In the genomic region with DNA sequence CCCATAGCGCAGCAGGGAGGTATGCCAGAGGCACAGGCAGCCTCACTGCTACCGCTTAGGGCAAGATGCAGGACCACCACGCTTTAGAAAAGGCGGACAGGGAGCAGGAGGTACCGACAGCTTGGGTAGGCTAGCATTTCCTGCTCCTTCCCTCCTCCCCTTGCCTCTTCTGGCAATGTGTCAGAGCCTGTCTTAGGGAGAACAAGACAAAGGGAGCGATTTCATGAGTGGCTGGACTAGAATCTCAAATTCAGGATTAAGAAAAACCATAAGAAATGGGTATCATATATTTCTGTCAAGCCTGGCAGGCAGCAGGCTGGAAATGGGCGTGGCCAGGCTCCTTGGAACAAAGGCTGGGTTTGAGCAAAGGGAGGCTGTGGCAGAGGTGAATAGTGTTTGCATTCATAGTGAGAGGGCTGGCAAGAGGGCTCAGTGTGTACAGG, we compare ENCODE assay signal across 7 mouse cellular contexts. TPM values are rescaled to one million over a fixed set of nuclear protein-coding genes. Genes with fewer than 3 reads are reported as not detected.
DNase-seq lines count a peak whose midpoint lies in the region; ATAC-seq and TF ChIP-seq lines count a peak whose summit lies in the region.

No protein-coding gene starts in this region.

- no peaks in the 10 kb centered on the region for H3K27me3 ChIP-seq in E14TG2a.4 (ENCODE audit: insufficient read depth, low read length)
- no peaks in the 10 kb centered on the region for H3K27me3 ChIP-seq in forebrain, embryonic 11.5 days (ENCODE audit: control insufficient read depth, insufficient read depth, low read length)
- H3K27me3 ChIP-seq in hindbrain, postnatal 0 days (ENCODE audit: insufficient read depth, low read length): no peaks in the 10 kb centered on the region
- H3K27me3 ChIP-seq in stomach, embryonic 14.5 days (ENCODE audit: control insufficient read depth, insufficient read depth, low read length): no peaks in the 10 kb centered on the region

- peaks cover 62% of the 10 kb centered on the region for H3K4me1 ChIP-seq in E14TG2a.4 (replicated peaks; ENCODE audit: low read depth, low read length)
- peaks cover 18% of the 10 kb centered on the region for H3K4me1 ChIP-seq in forebrain, embryonic 11.5 days (replicated peaks; ENCODE audit: control insufficient read depth, insufficient read depth, low read length)
- peaks cover 24% of the 10 kb centered on the region for H3K4me1 ChIP-seq in hindbrain, postnatal 0 days (ENCODE audit: insufficient read depth, low read length)
- peaks cover 22% of the 10 kb centered on the region for H3K4me1 ChIP-seq in stomach, embryonic 14.5 days (ENCODE audit: control insufficient read depth, insufficient read depth, low read length)

- no peak for DNase-seq in forebrain, embryonic 11.5 days (ENCODE audit: low spot score)
- DNase-seq in hindbrain, postnatal 0 days (ENCODE audit: low spot score): peak; percentile 78
- DNase-seq in spleen, postnatal 36 days (ENCODE audit: low spot score in 2 of 2): no peak
- DNase-seq in kidney, adult 18-20 months: no peak

- no peak overlapping the region for H3K9ac ChIP-seq in forebrain, embryonic 11.5 days (ENCODE audit: low read length)
- peak overlapping the region; percentile 35; the same call in 1 of the 2 replicates for H3K9ac ChIP-seq in hindbrain, postnatal 0 days (replicated peaks; ENCODE audit: low read length)
- no peak overlapping the region for H3K9ac ChIP-seq in stomach, embryonic 14.5 days (replicated peaks; ENCODE audit: low read depth, low read length)

- peaks cover 3% of the 10 kb centered on the region; the same call in 1 of the 2 replicates for H3K9me3 ChIP-seq in E14TG2a.4 (ENCODE audit: low read length)
- H3K9me3 ChIP-seq in forebrain, embryonic 11.5 days (ENCODE audit: control insufficient read depth, low read length): no peaks in the 10 kb centered on the region; the same call in 1 of the 2 replicates
- no peaks in the 10 kb centered on the region for H3K9me3 ChIP-seq in hindbrain, postnatal 0 days (ENCODE audit: low read length)
- no peaks in the 10 kb centered on the region for H3K9me3 ChIP-seq in stomach, embryonic 14.5 days (ENCODE audit: control insufficient read depth, low read depth, low read length)

- no peak for TF ChIP-seq CTCF in E14TG2a.4 (conservative IDR thresholded peaks at IDR 0.05; ENCODE audit: low read length)
- TF ChIP-seq CTCF in hindbrain, postnatal 0 days (IDR thresholded peaks at IDR 0.05; ENCODE audit: low read depth): no peak

- 36% methylated on average over 7 of the region's 7 CpGs for WGBS in forebrain, embryonic 11.5 days
- WGBS in hindbrain, postnatal 0 days: 12% methylated on average over 7 of the region's 7 CpGs
- 28% methylated on average over 7 of the region's 7 CpGs for WGBS in stomach, embryonic 14.5 days

- H3K36me3 ChIP-seq in E14TG2a.4 (ENCODE audit: insufficient read depth, low read length): peaks cover 5% of the 10 kb centered on the region; the same call in 1 of the 2 replicates
- H3K36me3 ChIP-seq in forebrain, embryonic 11.5 days (ENCODE audit: control insufficient read depth, insufficient read depth, low read length): no peaks in the 10 kb centered on the region
- no peaks in the 10 kb centered on the region for H3K36me3 ChIP-seq in hindbrain, postnatal 0 days (ENCODE audit: insufficient read depth, low read length)
- H3K36me3 ChIP-seq in stomach, embryonic 14.5 days (ENCODE audit: control insufficient read depth, insufficient read depth, low read length): no peaks in the 10 kb centered on the region

- peak overlapping the region; percentile 8; the same call in 1 of the 2 replicates for H3K27ac ChIP-seq in forebrain, embryonic 11.5 days (ENCODE audit: low read depth, low read length)
- H3K27ac ChIP-seq in hindbrain, postnatal 0 days: peak overlapping the region; percentile 88
- peak overlapping the region; percentile 71; the same call in 1 of the 2 replicates for H3K27ac ChIP-seq in stomach, embryonic 14.5 days (ENCODE audit: low read length)

- no peak overlapping the region for H3K4me2 ChIP-seq in forebrain, embryonic 11.5 days (ENCODE audit: low read depth, low read length, severe bottlenecking)
- peak overlapping the region; percentile 33 for H3K4me2 ChIP-seq in hindbrain, postnatal 0 days (ENCODE audit: low read depth, low read length)
- H3K4me2 ChIP-seq in stomach, embryonic 14.5 days (replicated peaks; ENCODE audit: low read depth, low read length): no peak overlapping the region

- ATAC-seq in CD4-positive, CD25-positive, alpha-beta regulatory T cell, adult 4 months: peak; percentile 36
- peak; percentile 34; the same call in 1 of the 2 replicates for ATAC-seq in forebrain, embryonic 11.5 days (replicated peaks; ENCODE audit: low FRiP score)
- peak; percentile 38; the same call in 1 of the 2 replicates for ATAC-seq in hindbrain, postnatal 0 days
- ATAC-seq in stomach, embryonic 14.5 days (ENCODE audit: insufficient number of reproducible peaks, insufficient read depth, low FRiP score, low read depth): no peak

- peak overlapping the region; percentile 54 for H3K4me3 ChIP-seq in E14TG2a.4 (replicated peaks; ENCODE audit: low read length)
- no peak overlapping the region for H3K4me3 ChIP-seq in forebrain, embryonic 11.5 days (ENCODE audit: low read depth, low read length)
- H3K4me3 ChIP-seq in hindbrain, postnatal 0 days (ENCODE audit: low read length): no peak overlapping the region
- no peak overlapping the region for H3K4me3 ChIP-seq in stomach, embryonic 14.5 days (ENCODE audit: low read depth, low read length)

RNA-seq across cellular contexts. Expression of a gene that starts 23.3 kb away (rescaled TPM):
- polyA plus RNA-seq in CD4-positive, CD25-positive, alpha-beta regulatory T cell, adult 4 months (2017; shearing (Covaris generic)): 1 to 10 TPM; 4.4 to 5.4 TPM
- 48.1 and 48.4 TPM in 2 replicates for polyA plus RNA-seq in forebrain, embryonic 11.5 days (2014; fragmentation: Nextera tagmentation; extraction: Ambion mirVana)
- 590 and 603 TPM in 2 replicates for total RNA-seq in hindbrain, postnatal 0 days (2014; rRNA removed)
- 193 and 206 TPM in 2 replicates for polyA plus RNA-seq in hindbrain, postnatal 0 days (2015; fragmentation: Nextera tagmentation; extraction: Ambion mirVana)
- polyA plus RNA-seq in stomach, embryonic 14.5 days (2014; fragmentation: Nextera tagmentation; extraction: Ambion mirVana): 22.9 and 24.6 TPM in 2 replicates

RNA-seq across cellular contexts. Expression of a gene that starts 44.9 kb away (rescaled TPM):
- under 1 TPM; 0.35 to 0.39 TPM for polyA plus RNA-seq in CD4-positive, CD25-positive, alpha-beta regulatory T cell, adult 4 months (2017; shearing (Covaris generic))
- 71.7 and 72.1 TPM in 2 replicates for polyA plus RNA-seq in forebrain, embryonic 11.5 days (2014; fragmentation: Nextera tagmentation; extraction: Ambion mirVana)
- 94.1 and 112 TPM in 2 replicates for total RNA-seq in hindbrain, postnatal 0 days (2014; rRNA removed)
- 105 and 109 TPM in 2 replicates for polyA plus RNA-seq in hindbrain, postnatal 0 days (2015; fragmentation: Nextera tagmentation; extraction: Ambion mirVana)
- polyA plus RNA-seq in stomach, embryonic 14.5 days (2014; fragmentation: Nextera tagmentation; extraction: Ambion mirVana): 57.7 and 57.8 TPM in 2 replicates

Comparison
In these comparisons a context has a peak if more than half of its experiments do, and no peak if none do; other contexts are left out.
1. H3K27ac ChIP-seq: peak in every context shown above with its lines; median percentile 88 in hindbrain, postnatal 0 days; 71 in stomach, embryonic 14.5 days; 8 in forebrain, embryonic 11.5 days.
2. RNA of a gene that starts 44.9 kb away (polyA plus RNA-seq): 105 to 109 TPM in hindbrain, postnatal 0 days, 71.7 to 72.1 TPM in forebrain, embryonic 11.5 days and 57.7 to 57.8 TPM in stomach, embryonic 14.5 days; 0.35 to 0.39 TPM in CD4-positive, CD25-positive, alpha-beta regulatory T cell, adult 4 months; every median in the first group is over 10 times any median in the second.